Mouse (Mus musculus) brain, embryonic 14.5 days (tissue): ENCODE results near the gene Cox8c.

Experiments
- CTCF ChIP-seq: fragments of 200-500 bp; IDR thresholded peaks from 2 replicates; pipeline ENCODE4 v1.5.1; 2012; ENCODE audit warnings: inconsistent platforms, mild to moderate bottlenecking, moderate library complexity, borderline replicate concordance; ENCODE audit not compliant: insufficient read depth, insufficient read length; ENCODE audit errors: extremely low read depth
- POLR2A ChIP-seq: fragments of 200-500 bp; IDR thresholded peaks from 2 replicates; pipeline ENCODE4 v1.6.1; 2012; ENCODE audit warnings: mild to moderate bottlenecking, inconsistent platforms, borderline replicate concordance; ENCODE audit not compliant: poor library complexity, insufficient read depth, insufficient read length, severe bottlenecking; ENCODE audit errors: extremely low read depth

GRCm38 (mm10) chr12:102929764-102930163, 30.6 kb downstream of the Cox8c start:
- TF ChIP-seq POLR2A (no peak), CTCF (no peak)
